Mouse (Mus musculus) small intestine, adult 2 months (tissue): Measurements from ENCODE around the gene Cttnbp2. TPM values are rescaled to one million over a fixed set of nuclear protein-coding genes. Genes with fewer than 3 reads are reported as not detected.

ENCODE experiments used
- H3K27ac ChIP-seq: fragments of 200-500 bp; 2 replicates; pipeline ENCODE4 v1.5.1; 2012; ENCODE audit warnings: low read depth, low read length, control low read depth, inconsistent platforms; ENCODE audit not compliant: insufficient read depth
- H3K27me3 ChIP-seq: fragments of 200-500 bp; 2 replicates; pipeline ENCODE4 v1.6.1; 2012; ENCODE audit warnings: mild to moderate bottlenecking, moderate library complexity, low read length, inconsistent platforms; ENCODE audit not compliant: control insufficient read depth, insufficient read depth
- H3K36me3 ChIP-seq: fragments of 200-500 bp; 2 replicates; pipeline ENCODE4 v1.6.1; 2012; ENCODE audit warnings: mild to moderate bottlenecking, low read length, control low read depth, inconsistent platforms; ENCODE audit not compliant: control insufficient read depth, insufficient read depth
- H3K4me1 ChIP-seq: fragments of 200-500 bp; 2 replicates; pipeline ENCODE4 v1.6.1; 2012; ENCODE audit warnings: low read length, inconsistent platforms, mixed read lengths; ENCODE audit not compliant: control insufficient read depth, insufficient read depth, insufficient read length
- H3K4me3 ChIP-seq: fragments of 200-500 bp; 2 replicates; pipeline ENCODE4 v1.5.1; 2012; ENCODE audit warnings: low read depth, mild to moderate bottlenecking, control low read depth, inconsistent platforms, low read length, moderate library complexity
- CTCF ChIP-seq: fragments of 200-500 bp; IDR thresholded peaks from 2 replicates; pipeline ENCODE4 v1.5.1; 2012; ENCODE audit warnings: low read depth, mild to moderate bottlenecking, control low read depth, inconsistent platforms, low read length, moderate library complexity, mixed read lengths; ENCODE audit not compliant: insufficient replicate concordance, insufficient read length; ENCODE audit errors: extremely low read depth
- POLR2A ChIP-seq: fragments of 200-500 bp; IDR thresholded peaks from 2 replicates; pipeline ENCODE4 v1.6.1; 2012; ENCODE audit warnings: low read depth, mild to moderate bottlenecking, control low read depth, inconsistent platforms, low read length, moderate library complexity
- WGBS: fragments of 180-500 bp; shearing (Covaris S2); methylation state at CpG from one replicate; pipeline ENCODE4 v1.1.7; 2018; 5-methylcytosine and 5-hydroxymethylcytosine counted together
- polyA plus RNA-seq: library from polyadenylated mRNA; depleted of rRNA; stranded (reverse); fragments of >200 nt; gene quantifications from 2 replicates; pipeline ENCODE4 v1.2.3, GENCODE M21; 2012

The Cttnbp2 gene
- polyA plus RNA-seq, 1 experiment: 0.46 TPM

- WGBS: 27% methylated on average over 1 of the region's 1 CpGs
- no peaks in the 10 kb centered on the region for H3K27me3 ChIP-seq
- H3K4me1 ChIP-seq: 0 out of 2 replicates have a peak, but pooled peaks cover 3% of the 10 kb centered on the region
- no peak overlapping the region for H3K27ac ChIP-seq
- no peak for TF ChIP-seq POLR2A
- TF ChIP-seq CTCF: no peak
- H3K4me3 ChIP-seq: no peak overlapping the region
- H3K36me3 ChIP-seq: no peaks in the 10 kb centered on the region
Measured at GRCm38 (mm10) chr6:18360154-18360553, 154.5 kb downstream of the Cttnbp2 start.

DNA sequence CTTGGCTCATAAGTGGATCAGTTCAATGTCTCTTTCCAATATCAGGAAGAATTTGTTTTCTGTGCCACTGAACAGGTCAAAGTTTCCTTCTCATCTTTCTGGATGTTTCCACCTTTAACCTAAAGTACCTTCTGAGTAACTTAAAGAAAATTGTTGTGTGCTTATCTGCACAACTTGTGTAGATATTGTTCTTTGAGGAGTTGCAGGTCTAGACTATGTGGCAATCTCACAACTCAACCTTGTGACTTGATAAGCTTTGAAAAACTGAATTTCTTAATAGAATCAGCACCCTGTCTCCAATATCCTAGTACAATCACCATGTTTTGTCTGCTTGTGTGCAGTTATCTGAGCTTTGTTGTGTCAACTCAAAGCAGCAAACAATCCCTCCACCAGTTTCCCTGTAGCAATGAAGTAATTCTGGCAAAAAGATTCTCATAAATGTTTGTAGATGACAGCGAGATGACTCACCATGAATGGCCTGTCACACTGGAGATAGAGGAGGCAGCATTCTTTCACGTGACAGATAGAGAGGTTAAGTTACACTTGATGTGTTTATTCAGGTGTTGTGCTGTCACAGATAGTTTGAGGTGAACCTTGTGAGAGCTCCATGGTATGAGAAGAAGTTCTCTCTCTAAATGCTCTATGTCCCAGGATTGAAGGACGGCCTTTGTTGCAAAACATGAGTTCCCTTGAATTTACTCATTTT lies 165.3 kb downstream of the Cttnbp2 start:
- peak overlapping the region; percentile 49; the same call in 1 of the 2 replicates for H3K27ac ChIP-seq
- no peaks in the 10 kb centered on the region for H3K36me3 ChIP-seq
- TF ChIP-seq CTCF: no peak
- no peak for TF ChIP-seq POLR2A
- 52% methylated on average over 3 of the region's 3 CpGs for WGBS
- H3K4me1 ChIP-seq: peaks cover 7% of the 10 kb centered on the region; the same call in 1 of the 2 replicates
- H3K27me3 ChIP-seq: no peaks in the 10 kb centered on the region
- H3K4me3 ChIP-seq: no peak overlapping the region

DNA sequence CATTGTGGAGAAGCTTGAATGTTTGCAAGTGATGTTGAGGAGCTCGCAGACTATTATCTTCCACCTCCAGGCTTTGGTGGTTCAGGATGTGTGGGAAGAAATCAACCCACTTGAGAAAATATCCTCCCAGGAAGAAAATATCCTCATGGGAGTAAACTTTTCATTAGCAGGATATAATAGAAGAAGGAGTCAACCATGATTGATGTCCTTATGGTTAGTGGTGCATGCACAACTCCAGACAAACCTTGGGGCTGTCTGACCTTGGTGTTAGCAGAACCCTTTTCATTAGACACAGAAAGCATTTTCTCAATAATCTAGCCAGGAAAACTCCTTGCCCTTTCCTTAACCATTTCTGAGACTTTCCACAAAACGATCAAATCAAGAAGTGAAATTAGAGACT lies 170.4 kb downstream of the Cttnbp2 start:
- H3K27ac ChIP-seq: no peak overlapping the region
- WGBS: 90% methylated on average over 2 of the region's 2 CpGs
- no peaks in the 10 kb centered on the region for H3K36me3 ChIP-seq
- no peaks in the 10 kb centered on the region for H3K27me3 ChIP-seq
- no peaks in the 10 kb centered on the region for H3K4me1 ChIP-seq
- H3K4me3 ChIP-seq: no peak overlapping the region
- TF ChIP-seq POLR2A (no peak), CTCF (no peak)

GRCm38 (mm10) chr6:18338307-18338706 lies 176.3 kb downstream of the Cttnbp2 start:
- Histone ChIP-seq H3K4me1 (no peaks in the 10 kb centered on the region), H3K27ac (no peak overlapping the region), H3K27me3 (no peaks in the 10 kb centered on the region), H3K4me3 (no peak overlapping the region), H3K36me3 (no peaks in the 10 kb centered on the region)
- TF ChIP-seq POLR2A (no peak), CTCF (no peak)

- WGBS: 84% methylated on average over 3 of the region's 3 CpGs
- Histone ChIP-seq H3K36me3 (no peaks in the 10 kb centered on the region), H3K27ac (no peak overlapping the region), H3K4me1 (no peaks in the 10 kb centered on the region), H3K27me3 (no peaks in the 10 kb centered on the region), H3K4me3 (no peak overlapping the region)
- TF ChIP-seq POLR2A (no peak), CTCF (no peak)
Measured at GRCm38 (mm10) chr6:18335393-18335792, 179.2 kb downstream of the Cttnbp2 start.

- WGBS: 90% methylated on average over 1 of the region's 1 CpGs
- Histone ChIP-seq H3K27me3 (no peaks in the 10 kb centered on the region), H3K4me1 (no peaks in the 10 kb centered on the region), H3K27ac (no peak overlapping the region), H3K4me3 (no peak overlapping the region), H3K36me3 (peaks cover 31% of the 10 kb centered on the region)
- TF ChIP-seq POLR2A (no peak), CTCF (no peak)
Measured at GRCm38 (mm10) chr6:18322950-18323349, 191.7 kb downstream of the Cttnbp2 start.
